Mouse (Mus musculus) hindbrain, embryonic 15.5 days (tissue): ENCODE data around the gene BC030867. TPM values are rescaled to one million over a fixed set of nuclear protein-coding genes. Genes with fewer than 3 reads are reported as not detected.
A peak's percentile ranks its signal among the peaks of the same experiment; 100 is the strongest.

Source experiments
- ATAC-seq: fragments of 200-750 bp; cut with Nextera tagmentation; 2 replicates; pipeline ENCODE4 v1.8.0; 2017; ENCODE audit warnings: low read depth, moderate number of reproducible peaks, moderate TSS enrichment; ENCODE audit not compliant: low FRiP score
- H3K27ac ChIP-seq: fragments of 300-500 bp; sonication (generic); replicated peaks from 2 replicates; pipeline ENCODE4 v1.5.1; 2015; ENCODE audit warnings: mild to moderate bottlenecking, inconsistent platforms
- H3K27me3 ChIP-seq: fragments of 300-500 bp; sonication (generic); 2 replicates; pipeline ENCODE4 v1.6.1; 2015; ENCODE audit warnings: control low read depth, inconsistent platforms
- H3K36me3 ChIP-seq: fragments of 300-500 bp; sonication (generic); 2 replicates; pipeline ENCODE4 v1.6.1; 2015; ENCODE audit warnings: control low read depth, inconsistent platforms
- H3K4me1 ChIP-seq: fragments of 300-500 bp; sonication (generic); replicated peaks from 2 replicates; pipeline ENCODE4 v1.6.1; 2015; ENCODE audit warnings: control low read depth, inconsistent platforms
- H3K4me2 ChIP-seq: fragments of 300-500 bp; sonication (generic); 2 replicates; pipeline ENCODE4 v1.6.1; 2015; ENCODE audit warnings: moderate library complexity, mild to moderate bottlenecking, inconsistent platforms
- H3K4me3 ChIP-seq: fragments of 300-500 bp; sonication (generic); 2 replicates; pipeline ENCODE4 v1.5.1; 2015; ENCODE audit warnings: mild to moderate bottlenecking, inconsistent platforms
- H3K9ac ChIP-seq: fragments of 300-500 bp; sonication (generic); 2 replicates; pipeline ENCODE4 v1.6.1; 2015; ENCODE audit warnings: inconsistent platforms
- H3K9me3 ChIP-seq: fragments of 300-500 bp; sonication (generic); 2 replicates; pipeline ENCODE4 v1.6.1; 2016; ENCODE audit warnings: control low read depth, inconsistent platforms
- WGBS: fragments of 180-500 bp; shearing (Covaris S2); methylation state at CpG from one replicate; pipeline ENCODE4 v1.1.7; 2015; 5-methylcytosine and 5-hydroxymethylcytosine counted together
- polyA plus RNA-seq: library from polyadenylated mRNA; unstranded; fragments of >200 nt; fragmentation: Nextera tagmentation; extraction: Ambion mirVana; gene quantifications from 2 replicates; pipeline ENCODE4 v1.2.1, GENCODE M21; 2015

Gene BC030867
- polyA plus RNA-seq, 1 experiment from 2014 or later = 3.4 TPM

- Histone ChIP-seq H3K9me3 (no peaks in the 10 kb centered on the region), H3K27me3 (no peaks in the 10 kb centered on the region), H3K4me1 (peaks cover 81% of the 10 kb centered on the region), H3K4me2 (no peak overlapping the region), H3K27ac (peak overlapping the region; percentile 27; the same call in 1 of the 2 replicates), H3K4me3 (no peak overlapping the region), H3K9ac (no peak overlapping the region), H3K36me3 (no peaks in the 10 kb centered on the region)
- WGBS = 49% methylated on average over 12 of the region's 12 CpGs
- no peak for ATAC-seq
Observed at GRCm38 (mm10) chr11:102216056-102216885, 32.4 kb upstream of the BC030867 start.

- no peak overlapping the region for H3K4me3 ChIP-seq
- no peak overlapping the region for H3K4me2 ChIP-seq
- no peaks in the 10 kb centered on the region for H3K9me3 ChIP-seq
- no peaks in the 10 kb centered on the region for H3K27me3 ChIP-seq
- no peak for ATAC-seq
- 61% methylated on average over 5 of the region's 5 CpGs for WGBS
- H3K9ac ChIP-seq = no peak overlapping the region
- no peaks in the 10 kb centered on the region for H3K36me3 ChIP-seq
- no peak overlapping the region for H3K27ac ChIP-seq
- H3K4me1 ChIP-seq = peaks cover 75% of the 10 kb centered on the region
Observed at GRCm38 (mm10) chr11:102216886-102217240, 31.8 kb upstream of the BC030867 start.

GRCm38 (mm10) chr11:102217396-102217795 lies 31.3 kb upstream of the BC030867 start:
- 70% methylated on average over 6 of the region's 6 CpGs for WGBS
- H3K27me3 ChIP-seq = no peaks in the 10 kb centered on the region
- peak overlapping the region; percentile 55; the same call in 1 of the 2 replicates for H3K4me2 ChIP-seq
- H3K27ac ChIP-seq = no peak overlapping the region
- H3K36me3 ChIP-seq = no peaks in the 10 kb centered on the region
- H3K4me3 ChIP-seq = no peak overlapping the region
- H3K9me3 ChIP-seq = no peaks in the 10 kb centered on the region
- H3K4me1 ChIP-seq = peaks cover 70% of the 10 kb centered on the region
- no peak overlapping the region for H3K9ac ChIP-seq
- no peak for ATAC-seq

GRCm38 (mm10) chr11:102217876-102218430 lies 30.7 kb upstream of the BC030867 start:
- Histone ChIP-seq H3K9me3 (no peaks in the 10 kb centered on the region), H3K27me3 (no peaks in the 10 kb centered on the region), H3K4me2 (peak overlapping the region; percentile 55), H3K9ac (peak overlapping the region; percentile 29; the same call in 1 of the 2 replicates), H3K4me1 (peaks cover 70% of the 10 kb centered on the region), H3K36me3 (no peaks in the 10 kb centered on the region), H3K27ac (peak overlapping the region; percentile 76), H3K4me3 (peak overlapping the region; percentile 23; the same call in 1 of the 2 replicates)
- no peak for ATAC-seq
- WGBS = 76% methylated on average over 7 of the region's 7 CpGs

GRCm38 (mm10) chr11:102218783-102219182 lies 29.9 kb upstream of the BC030867 start:
- Histone ChIP-seq H3K4me3 (peak overlapping the region; percentile 23), H3K27me3 (no peaks in the 10 kb centered on the region), H3K4me2 (peak overlapping the region; percentile 55), H3K27ac (peak overlapping the region; percentile 76), H3K4me1 (peaks cover 68% of the 10 kb centered on the region), H3K9me3 (no peaks in the 10 kb centered on the region), H3K36me3 (no peaks in the 10 kb centered on the region), H3K9ac (peak overlapping the region; percentile 29; the same call in 1 of the 2 replicates)
- peak; percentile 79 for ATAC-seq
- 0% methylated on average over 9 of the region's 10 CpGs for WGBS

- no peaks in the 10 kb centered on the region for H3K9me3 ChIP-seq
- 63% methylated on average over 14 of the region's 14 CpGs for WGBS
- no peaks in the 10 kb centered on the region for H3K27me3 ChIP-seq
- no peaks in the 10 kb centered on the region for H3K36me3 ChIP-seq
- ATAC-seq = no peak
- H3K4me1 ChIP-seq = peaks cover 68% of the 10 kb centered on the region
- H3K4me2 ChIP-seq = peak overlapping the region; percentile 55
- H3K9ac ChIP-seq = no peak overlapping the region
- H3K4me3 ChIP-seq = no peak overlapping the region
- peak overlapping the region; percentile 76 for H3K27ac ChIP-seq
Observed at GRCm38 (mm10) chr11:102219247-102219993, 29.3 kb upstream of the BC030867 start.

GRCm38 (mm10) chr11:102219994-102220346 lies 28.7 kb upstream of the BC030867 start:
- Histone ChIP-seq H3K4me3 (no peak overlapping the region), H3K9me3 (no peaks in the 10 kb centered on the region), H3K4me1 (peaks cover 68% of the 10 kb centered on the region), H3K27ac (no peak overlapping the region), H3K9ac (no peak overlapping the region), H3K36me3 (no peaks in the 10 kb centered on the region), H3K27me3 (no peaks in the 10 kb centered on the region), H3K4me2 (no peak overlapping the region)
- 75% methylated on average over 4 of the region's 4 CpGs for WGBS
- no peak for ATAC-seq

GRCm38 (mm10) chr11:102220451-102220850 lies 28.2 kb upstream of the BC030867 start:
- Histone ChIP-seq H3K27me3 (no peaks in the 10 kb centered on the region), H3K4me2 (no peak overlapping the region), H3K9me3 (no peaks in the 10 kb centered on the region), H3K4me3 (no peak overlapping the region), H3K9ac (no peak overlapping the region), H3K27ac (no peak overlapping the region), H3K4me1 (peaks cover 68% of the 10 kb centered on the region), H3K36me3 (no peaks in the 10 kb centered on the region)
- ATAC-seq = no peak
- 67% methylated on average over 6 of the region's 6 CpGs for WGBS

- Histone ChIP-seq H3K9ac (no peak overlapping the region), H3K9me3 (no peaks in the 10 kb centered on the region), H3K4me1 (peaks cover 68% of the 10 kb centered on the region), H3K27ac (no peak overlapping the region), H3K27me3 (no peaks in the 10 kb centered on the region), H3K36me3 (no peaks in the 10 kb centered on the region), H3K4me3 (no peak overlapping the region), H3K4me2 (no peak overlapping the region)
- no peak for ATAC-seq
- WGBS = 91% methylated on average over 8 of the region's 8 CpGs
Observed at GRCm38 (mm10) chr11:102221243-102221953, 27.3 kb upstream of the BC030867 start.

GRCm38 (mm10) chr11:102221954-102222351 lies 26.7 kb upstream of the BC030867 start:
- Histone ChIP-seq H3K4me3 (no peak overlapping the region), H3K27ac (no peak overlapping the region), H3K4me1 (peaks cover 68% of the 10 kb centered on the region), H3K9ac (no peak overlapping the region), H3K36me3 (no peaks in the 10 kb centered on the region), H3K4me2 (no peak overlapping the region), H3K27me3 (no peaks in the 10 kb centered on the region), H3K9me3 (no peaks in the 10 kb centered on the region)
- WGBS = 78% methylated on average over 8 of the region's 8 CpGs
- ATAC-seq = no peak

GRCm38 (mm10) chr11:102223166-102223565 lies 25.5 kb upstream of the BC030867 start:
- H3K4me2 ChIP-seq = no peak overlapping the region
- 46% methylated on average over 6 of the region's 6 CpGs for WGBS
- H3K4me1 ChIP-seq = peaks cover 68% of the 10 kb centered on the region
- H3K9ac ChIP-seq = no peak overlapping the region
- H3K36me3 ChIP-seq = no peaks in the 10 kb centered on the region
- H3K4me3 ChIP-seq = no peak overlapping the region
- no peaks in the 10 kb centered on the region for H3K9me3 ChIP-seq
- no peak overlapping the region for H3K27ac ChIP-seq
- H3K27me3 ChIP-seq = no peaks in the 10 kb centered on the region
- ATAC-seq = no peak
